In genomic region chr14:61290664-61291063, GRCm38 (mm10) we compare ENCODE assay signal across 15 mouse cellular contexts. TPM values are rescaled to one million over a fixed set of nuclear protein-coding genes. Genes with fewer than 3 reads are reported as not detected.
DNase-seq lines count a peak whose midpoint lies in the region; TF ChIP-seq lines count a peak whose summit lies in the region.
"Had no signal": no experiment of that assay in that cellular context is flagged by ENCODE, and none has a peak within 500 bp of the region (broad histone marks: within the 10 kb centered on the region; RNA-seq: fewer than 3 reads in every experiment).

No protein-coding gene starts in this region.

- WGBS in cerebellum, adult 2 months = 20% methylated on average over 3 of the region's 3 CpGs

- peak; percentile 30 to 41 for DNase-seq in cerebellum, adult 2 months
- no peak for DNase-seq in cerebellum, adult 9-10 months
- DNase-seq in left cerebral cortex, postnatal 4 days = peak; percentile 38
- DNase-seq in left cerebral cortex, postnatal 10 days (ENCODE audit: extremely low spot score in 1 of 2, low spot score in 2 of 2) = no peak
- peak; percentile 60 for DNase-seq in brain, embryonic 14.5 days (ENCODE audit: low read depth)
- peak; percentile 33 for DNase-seq in lung, postnatal 36 days
- DNase-seq in layer of hippocampus, adult 9-11 months = no peak
- no peak for DNase-seq in left cerebral cortex, postnatal 36 days (ENCODE audit: low spot score in 2 of 2)
- DNase-seq: liver, embryonic 13.5 days had no signal

- no peaks in the 10 kb centered on the region for H3K27me3 ChIP-seq in cerebellum, adult 2 months (ENCODE audit: control insufficient read depth, insufficient read depth, low read length)
- H3K27me3 ChIP-seq: forebrain, embryonic 13.5 days; heart, embryonic 13.5 days; hindbrain, embryonic 15.5 days; liver, embryonic 13.5 days had no signal

- no peak overlapping the region for H3K4me3 ChIP-seq in cerebellum, adult 2 months (replicated peaks; ENCODE audit: insufficient read depth, low read depth, low read length)
- H3K4me3 ChIP-seq: embryonic facial prominence, embryonic 10.5 days; forebrain, embryonic 13.5 days; heart, embryonic 13.5 days; hindbrain, embryonic 15.5 days; liver, embryonic 13.5 days had no signal

- no peak overlapping the region for H3K27ac ChIP-seq in cerebellum, adult 2 months (ENCODE audit: insufficient read depth, low read length)
- H3K27ac ChIP-seq: embryonic facial prominence, embryonic 10.5 days; forebrain, embryonic 13.5 days; heart, embryonic 13.5 days; hindbrain, embryonic 15.5 days; liver, embryonic 13.5 days had no signal

- no peak for TF ChIP-seq CTCF in cerebellum, adult 2 months (IDR thresholded peaks at IDR 0.05; ENCODE audit: borderline replicate concordance, insufficient read depth, low read depth, low read length)
- TF ChIP-seq CTCF in brain, embryonic 14.5 days (IDR thresholded peaks at IDR 0.05; ENCODE audit: borderline replicate concordance, extremely low read depth, insufficient read depth, insufficient read length) = no peak

- intact Hi-C loops in left cerebral cortex, postnatal 4 days (cut with DNase I) = loop anchor here (5.0 to 10.0 kb wide), 4 partner anchors 46 to 493 kb away; partner anchors contain the start of gene Sacs
- intact Hi-C loops in left cerebral cortex, postnatal 10 days (cut with DNase I) = loop anchor here (5.0 to 10.0 kb wide), 3 partner anchors 48 to 493 kb away; partner anchors contain the start of gene Sacs
- intact Hi-C loops in left cerebral cortex, postnatal 36 days (cut with DNase I) = loop anchor here (10.0 kb wide), 1 partner anchor 156 kb away; the partner anchor contains the start of gene Sacs

- TF ChIP-seq POLR2A in cerebellum, adult 2 months (IDR thresholded peaks at IDR 0.05; ENCODE audit: borderline replicate concordance, insufficient read depth, low read length) = no peak
- TF ChIP-seq POLR2A in brain, embryonic 14.5 days (IDR thresholded peaks at IDR 0.05; ENCODE audit: borderline replicate concordance, extremely low read depth, insufficient read depth, insufficient read length, poor library complexity, severe bottlenecking) = no peak

- no peaks in the 10 kb centered on the region for H3K4me1 ChIP-seq in cerebellum, adult 2 months (ENCODE audit: control insufficient read depth, insufficient read depth, low read length)
- H3K4me1 ChIP-seq: embryonic facial prominence, embryonic 10.5 days; hindbrain, embryonic 15.5 days had no signal

RNA-seq across cellular contexts. Expression of gene Arl11, which starts 18.9 kb away (rescaled TPM):
- polyA plus RNA-seq in cerebellum, adult 2 months (2012; rRNA removed) = 0.74 and 0.75 TPM in 2 replicates
- total RNA-seq in left cerebral cortex, postnatal 4 days (2021) = under 1 TPM in 1 of 2 experiments, not detected in 1; 0.42 TPM
- under 1 TPM; 0.24 to 0.67 TPM for total RNA-seq in left cerebral cortex, postnatal 10 days (2021)
- polyA plus RNA-seq in brain, embryonic 14.5 days (2012; rRNA removed) = 0.40 and 0.42 TPM in 2 replicates
- total RNA-seq in left cerebral cortex, postnatal 36 days (2021) = under 1 TPM; 0.27 to 0.35 TPM
- total RNA-seq: midbrain, postnatal 0 days had no signal

RNA-seq across cellular contexts. Expression of gene Sgcg, which starts 32.4 kb away (rescaled TPM):
- polyA plus RNA-seq in cerebellum, adult 2 months (2012; rRNA removed) = 1.1 and 1.4 TPM in 2 replicates
- total RNA-seq in left cerebral cortex, postnatal 4 days (2021) = not detected
- total RNA-seq in left cerebral cortex, postnatal 10 days (2021) = under 1 TPM in 1 of 2 experiments, not detected in 1; 0.17 TPM
- 0.07 and 0.10 TPM in 2 replicates for polyA plus RNA-seq in brain, embryonic 14.5 days (2012; rRNA removed)
- not detected for total RNA-seq in left cerebral cortex, postnatal 36 days (2021)
- total RNA-seq: MEL had no signal
- polyA plus RNA-seq: embryonic facial prominence, embryonic 10.5 days; forebrain, embryonic 13.5 days had no signal

Comparison
In these comparisons a context has a peak if more than half of its experiments do, and no peak if none do; other contexts are left out.
1. DNase-seq: peak in cerebellum, adult 2 months (2 of 2), left cerebral cortex, postnatal 4 days (single experiment), brain, embryonic 14.5 days (single experiment) and lung, postnatal 36 days (single experiment); none in cerebellum, adult 9-10 months (single experiment), left cerebral cortex, postnatal 10 days (0 of 2), layer of hippocampus, adult 9-11 months (single experiment) and left cerebral cortex, postnatal 36 days (0 of 2).